Mouse (Mus musculus) T-cell, adult 2 months (primary cell): ENCODE measurements around the gene Ceacam15.
A peak's percentile ranks its signal among the peaks of the same experiment; 100 is the strongest.

Source experiments
- DNase-seq: peaks from one replicate; pipeline ENCODE4 v3.0.0; 2022; ENCODE audit warnings: low spot score

The Ceacam15 gene

DNA sequence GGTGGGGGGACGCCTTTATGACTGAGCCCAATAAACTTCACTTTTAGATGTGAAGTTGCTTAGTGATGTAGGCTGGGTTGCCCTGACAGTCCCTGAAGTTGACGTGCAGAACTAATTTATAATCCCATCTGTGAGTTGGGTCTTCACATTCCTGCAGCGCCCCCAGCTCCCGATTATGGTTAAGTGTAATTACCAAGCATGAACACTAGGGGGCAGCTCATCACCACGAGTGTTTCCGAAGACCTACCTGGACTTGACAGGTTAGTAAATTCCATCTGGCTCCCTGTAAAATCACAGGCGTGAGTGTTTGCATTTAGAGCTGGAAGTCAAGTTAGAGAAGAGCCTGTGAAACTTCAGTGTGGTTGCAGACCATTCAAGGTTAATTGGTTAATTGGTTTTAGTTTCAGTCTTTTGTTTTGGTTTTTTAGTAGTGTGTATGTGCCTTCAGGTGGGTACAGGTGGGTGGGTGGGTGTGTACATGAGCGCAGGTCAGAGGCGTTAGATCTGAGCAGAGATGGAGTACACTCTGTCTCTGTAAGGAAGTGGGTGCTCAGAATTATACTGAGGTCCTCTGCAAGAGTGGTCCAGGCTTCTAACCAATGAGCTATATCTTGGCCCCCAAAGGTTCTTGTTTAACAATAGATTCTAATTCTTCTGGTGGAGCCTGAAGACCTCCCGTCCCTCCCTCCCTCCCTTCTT is 45.8 kb downstream of the Ceacam15 start:
- DNase-seq: peak; percentile 60

DNA sequence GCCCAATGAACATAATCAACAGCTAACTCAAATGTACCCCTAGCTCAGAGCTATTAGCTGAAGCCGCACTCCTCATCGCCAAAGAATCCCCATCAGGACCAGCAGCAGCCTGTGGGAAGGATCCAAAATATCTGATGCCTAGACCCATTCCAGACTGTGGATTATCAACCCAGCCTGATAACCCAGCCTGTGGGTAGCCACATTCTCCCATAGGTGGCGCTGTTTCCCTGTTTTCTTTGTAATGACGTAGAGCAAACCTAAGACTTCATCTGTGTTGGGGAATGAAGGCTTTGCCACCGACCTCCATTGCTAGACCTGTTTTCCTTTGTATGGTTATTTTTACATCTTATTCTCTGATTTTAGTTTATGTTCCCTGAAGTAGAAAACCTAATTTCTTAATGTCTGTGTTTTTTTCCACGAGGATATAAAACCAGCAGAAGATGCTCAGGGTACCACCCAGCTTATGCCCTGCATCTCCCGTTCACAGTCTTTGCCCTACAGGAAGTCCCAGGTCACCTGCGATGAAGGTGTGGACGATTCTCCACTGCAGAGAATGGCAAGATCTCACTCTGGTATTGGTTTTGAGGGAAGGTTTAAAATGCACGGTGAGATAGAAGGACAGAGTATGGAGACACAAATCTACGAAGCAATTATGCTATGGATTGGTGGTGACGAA is 47.3 kb downstream of the Ceacam15 start:
- peak; percentile 62 for DNase-seq

DNA sequence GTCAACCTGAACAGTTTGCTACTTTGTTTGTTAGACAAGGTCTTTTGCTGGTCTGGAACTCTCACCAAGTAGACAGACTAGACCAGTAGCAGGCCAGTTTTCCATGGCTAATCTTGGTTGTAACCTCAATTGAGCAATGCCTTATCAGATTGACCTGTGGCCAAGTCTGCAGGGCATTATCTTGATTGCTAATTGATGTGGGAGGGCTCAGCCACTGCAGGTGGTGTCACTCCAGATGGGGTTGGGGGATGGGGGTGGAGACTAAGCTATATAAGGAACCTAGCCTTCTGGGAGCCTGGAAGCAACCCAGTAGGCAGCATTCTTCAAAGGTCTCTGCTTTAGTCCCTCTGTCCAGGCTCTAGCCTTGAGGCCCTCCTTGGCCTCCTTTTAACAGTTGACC is 51.8 kb downstream of the Ceacam15 start:
- DNase-seq: no peak

DNA sequence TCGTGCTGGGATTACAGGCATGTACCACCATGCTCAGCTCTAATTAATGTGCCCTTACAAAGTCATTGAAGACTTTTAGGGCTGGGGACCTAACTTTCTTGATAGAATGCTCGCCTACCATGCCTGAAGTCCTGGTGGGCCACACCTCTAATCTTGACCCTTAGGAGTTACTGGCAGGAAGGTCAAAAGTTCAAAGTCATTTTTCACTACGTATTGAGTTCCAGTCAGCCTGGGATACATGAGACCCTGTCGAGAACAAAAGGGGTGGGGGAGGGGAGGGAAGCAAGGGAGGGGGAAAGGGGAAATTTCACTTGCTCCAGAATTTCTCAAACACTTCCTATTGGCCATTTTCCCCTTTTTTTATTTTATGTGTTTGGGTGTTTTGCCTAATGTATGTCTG is 52.4 kb downstream of the Ceacam15 start:
- no peak for DNase-seq
